Mouse (Mus musculus): Measurements from ENCODE around the gene Cbarp.
"Not testable (repeated sequence)": the region's sequence is repeated elsewhere in the genome, so short reads cannot be mapped to it uniquely, and the experiment has no call there.

Cbarp gene

GRCm38 (mm10) chr10:80170052-80170451, 29.4 kb upstream of the Cbarp start:
- DNase-seq (ENCODE audit: low spot score): no peak

- DNase-seq (ENCODE audit: low spot score): no peak
These were observed 29.0 kb upstream of the Cbarp start for GRCm38 (mm10) chr10:80169651-80170050.

- no peak for DNase-seq (ENCODE audit: low spot score)
These were observed 28.4 kb upstream of the Cbarp start for GRCm38 (mm10) chr10:80169070-80169469.

- peak; percentile 93 for DNase-seq (ENCODE audit: low spot score)
These were observed 27.5 kb upstream of the Cbarp start for GRCm38 (mm10) chr10:80168038-80168661.

- peak; percentile 99 for DNase-seq (ENCODE audit: low spot score)
These were observed 26.9 kb upstream of the Cbarp start for GRCm38 (mm10) chr10:80167460-80168037.

GRCm38 (mm10) chr10:80166136-80166535, 25.5 kb upstream of the Cbarp start:
- DNase-seq (ENCODE audit: low spot score): not testable (repeated sequence)

GRCm38 (mm10) chr10:80165392-80166128, 24.9 kb upstream of the Cbarp start, which contains the start of gene Cirbp:
Gene Cirbp (plus strand): TSS chr10:80165985.
- peak; percentile 83 for DNase-seq (ENCODE audit: low spot score)

GRCm38 (mm10) chr10:80164998-80165344, 24.3 kb upstream of the Cbarp start:
- DNase-seq (ENCODE audit: low spot score): peak; percentile 95

- DNase-seq (ENCODE audit: low spot score): no peak
These were observed 23.7 kb upstream of the Cbarp start for GRCm38 (mm10) chr10:80164161-80164997.

GRCm38 (mm10) chr10:80163721-80164120, 23.1 kb upstream of the Cbarp start:
- DNase-seq (ENCODE audit: low spot score): no peak

- no peak for DNase-seq (ENCODE audit: low spot score)
These were observed 22.2 kb upstream of the Cbarp start for GRCm38 (mm10) chr10:80162716-80163299.

GRCm38 (mm10) chr10:80162243-80162608, 21.6 kb upstream of the Cbarp start:
- DNase-seq (ENCODE audit: low spot score): no peak

- peak; percentile 85 for DNase-seq (ENCODE audit: low spot score)
These were observed 21.0 kb upstream of the Cbarp start for GRCm38 (mm10) chr10:80161522-80162242.

- DNase-seq (ENCODE audit: low spot score): peak; percentile 95
These were observed 20.1 kb upstream of the Cbarp start for GRCm38 (mm10) chr10:80160455-80161371.

- DNase-seq (ENCODE audit: low spot score): peak; percentile 99
These were observed 19.2 kb upstream of the Cbarp start for GRCm38 (mm10) chr10:80159561-80160454.

- DNase-seq (ENCODE audit: low spot score): peak; percentile 64
These were observed 18.5 kb upstream of the Cbarp start for GRCm38 (mm10) chr10:80159021-80159560.

- peak; percentile 74 for DNase-seq (ENCODE audit: low spot score)
These were observed 17.8 kb upstream of the Cbarp start for GRCm38 (mm10) chr10:80158307-80158986.
